Mouse (Mus musculus): ENCODE data around the gene Prrt1. TPM values are rescaled to one million over a fixed set of nuclear protein-coding genes. Genes with fewer than 3 reads are reported as not detected.

The Prrt1 gene
- polyA plus RNA-seq, 1 experiment from 2014 or later, result 0.39 TPM

DNA sequence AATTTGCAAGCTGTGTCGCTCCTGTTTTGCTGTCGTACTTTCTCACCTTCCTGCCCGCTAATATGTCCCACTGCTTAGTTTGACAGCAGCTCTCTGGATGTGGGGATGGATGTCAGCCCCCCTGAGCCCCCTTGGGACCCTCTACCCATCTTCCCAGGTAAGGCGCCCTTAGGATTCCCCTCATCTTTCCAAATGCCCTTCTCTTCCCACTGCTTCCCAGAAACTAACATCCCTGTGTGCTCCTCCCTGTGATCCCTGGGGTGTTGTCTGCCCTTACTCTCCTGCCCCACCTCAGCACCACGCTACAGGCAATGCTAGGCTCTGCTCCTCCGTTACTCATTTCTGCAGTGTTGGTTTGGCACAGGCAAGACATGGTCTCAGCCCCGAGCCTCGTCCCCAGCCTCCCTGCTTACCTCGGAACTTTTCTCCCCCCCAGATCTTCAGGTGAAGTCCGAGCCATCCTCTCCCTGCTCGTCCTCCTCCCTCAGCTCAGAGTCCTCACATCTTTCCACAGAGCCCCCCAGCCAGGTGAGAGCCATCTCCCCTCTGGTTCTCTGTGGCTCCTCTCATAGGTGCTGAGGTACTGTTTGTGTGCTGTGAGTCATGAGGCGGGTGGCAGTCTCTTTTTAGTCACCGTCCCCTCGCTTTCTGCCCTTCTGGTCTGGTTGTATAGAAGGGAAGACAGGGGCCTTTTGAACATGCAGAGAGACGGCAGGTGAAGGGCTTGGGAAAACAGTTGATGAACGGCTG lies 19.0 kb downstream of the Prrt1 start:
- no peak for ATAC-seq (ENCODE audit: insufficient number of reproducible peaks, insufficient read depth, low FRiP score, low read depth)
- WGBS, result 84% methylated on average over 16 of the region's 16 CpGs
- Histone ChIP-seq H3K4me1 (ENCODE audit: control insufficient read depth in 2 of 2, insufficient read depth in 2 of 2, low read length in 2 of 2) (peaks cover 9 to 25% of the 10 kb centered on the region in 2 experiments), H3K9me3 (ENCODE audit: control insufficient read depth, low read length) (no peaks in the 10 kb centered on the region), H3K4me3 (ENCODE audit: control insufficient read depth in 1 of 2, insufficient read depth in 1 of 2, low read depth in 1 of 2, low read length in 2 of 2) (no peak overlapping the region), H3K36me3 (ENCODE audit: control insufficient read depth, insufficient read depth, low read length) (peaks cover 45% of the 10 kb centered on the region), H3K27ac (replicated peaks in 1 of 2; ENCODE audit: control insufficient read depth in 1 of 2, insufficient read depth in 1 of 2, low read depth in 2 of 2, low read length in 2 of 2) (no peak overlapping the region), H3K27me3 (ENCODE audit: control insufficient read depth, insufficient read depth, low read length) (no peaks in the 10 kb centered on the region), H3K4me2 (ENCODE audit: low read length) (peak overlapping the region; percentile 85), H3K9ac (ENCODE audit: low read length) (peak overlapping the region; percentile 88)

DNA sequence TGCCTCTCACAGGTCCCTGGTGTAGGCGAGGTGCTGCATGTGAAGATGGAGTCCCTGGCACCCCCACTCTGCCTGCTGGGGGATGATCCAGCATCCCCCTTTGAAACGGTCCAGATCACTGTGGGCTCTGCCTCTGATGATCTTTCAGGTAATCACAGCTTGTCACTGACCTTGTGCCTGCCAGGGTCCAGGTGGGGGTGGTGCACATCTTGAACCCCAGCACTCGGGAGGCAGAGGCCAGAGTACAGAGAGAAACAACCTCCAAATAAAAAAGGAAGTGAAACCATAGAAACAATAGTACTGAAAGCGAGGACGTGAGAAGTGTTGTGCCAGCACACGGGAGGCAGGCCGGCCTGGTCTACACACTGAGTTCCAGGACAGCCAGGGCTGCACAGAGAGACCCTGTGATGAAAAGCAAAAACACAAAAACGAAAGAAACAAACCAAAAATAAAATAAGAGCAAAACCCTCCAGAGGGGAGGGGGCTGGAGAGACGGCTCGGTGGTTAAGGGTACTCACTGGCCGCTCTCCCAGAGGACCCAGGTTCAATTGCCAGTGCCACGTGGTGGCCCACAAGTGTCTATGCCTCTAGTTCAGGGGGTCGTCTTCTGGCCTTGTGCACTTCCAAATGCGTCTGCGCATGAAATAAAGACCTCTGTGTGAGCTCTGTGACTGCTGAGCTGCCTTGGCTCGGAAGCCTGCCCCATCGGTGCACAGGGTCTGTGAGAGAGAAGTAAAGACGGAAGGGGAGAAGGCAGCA lies 20.0 kb downstream of the Prrt1 start:
- Histone ChIP-seq H3K36me3 (ENCODE audit: control insufficient read depth, insufficient read depth, low read length) (peaks cover 53% of the 10 kb centered on the region), H3K27me3 (ENCODE audit: control insufficient read depth, insufficient read depth, low read length) (no peaks in the 10 kb centered on the region), H3K4me3 (ENCODE audit: control insufficient read depth in 1 of 2, insufficient read depth in 1 of 2, low read depth in 1 of 2, low read length in 2 of 2) (no peak overlapping the region), H3K27ac (replicated peaks in 1 of 2; ENCODE audit: control insufficient read depth in 1 of 2, insufficient read depth in 1 of 2, low read depth in 2 of 2, low read length in 2 of 2) (no peak overlapping the region), H3K9me3 (ENCODE audit: control insufficient read depth, low read length) (no peaks in the 10 kb centered on the region), H3K4me1 (ENCODE audit: control insufficient read depth in 2 of 2, insufficient read depth in 2 of 2, low read length in 2 of 2) (peaks cover 9 to 26% of the 10 kb centered on the region in 2 experiments), H3K9ac (ENCODE audit: low read length) (no peak overlapping the region), H3K4me2 (ENCODE audit: low read length) (no peak overlapping the region)
- 86% methylated on average over 18 of the region's 18 CpGs for WGBS
- ATAC-seq (ENCODE audit: insufficient number of reproducible peaks, insufficient read depth, low FRiP score, low read depth), result no peak

DNA sequence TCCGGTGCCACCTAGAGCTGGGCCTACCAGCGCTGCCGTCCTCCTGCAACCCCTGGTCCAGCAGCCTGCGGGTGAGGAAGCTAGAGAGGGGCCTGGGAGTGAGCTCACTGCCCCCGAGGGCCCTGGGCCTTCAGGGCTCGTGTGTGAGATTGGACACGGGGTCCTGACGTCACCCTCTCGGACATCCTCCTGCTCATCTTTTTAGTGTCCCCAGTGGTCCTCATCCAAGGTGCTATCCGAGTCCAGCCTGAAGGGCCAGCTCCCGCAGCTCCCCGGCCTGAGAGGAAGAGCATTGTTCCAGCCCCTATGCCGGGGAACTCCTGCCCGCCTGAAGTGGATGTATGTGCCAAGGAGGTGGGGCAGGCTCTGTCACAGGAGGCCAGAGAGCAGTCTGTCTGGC lies 21.4 kb downstream of the Prrt1 start:
- ATAC-seq (ENCODE audit: insufficient number of reproducible peaks, insufficient read depth, low FRiP score, low read depth), result no peak
- peaks cover 56% of the 10 kb centered on the region for H3K36me3 ChIP-seq (ENCODE audit: control insufficient read depth, insufficient read depth, low read length)

DNA sequence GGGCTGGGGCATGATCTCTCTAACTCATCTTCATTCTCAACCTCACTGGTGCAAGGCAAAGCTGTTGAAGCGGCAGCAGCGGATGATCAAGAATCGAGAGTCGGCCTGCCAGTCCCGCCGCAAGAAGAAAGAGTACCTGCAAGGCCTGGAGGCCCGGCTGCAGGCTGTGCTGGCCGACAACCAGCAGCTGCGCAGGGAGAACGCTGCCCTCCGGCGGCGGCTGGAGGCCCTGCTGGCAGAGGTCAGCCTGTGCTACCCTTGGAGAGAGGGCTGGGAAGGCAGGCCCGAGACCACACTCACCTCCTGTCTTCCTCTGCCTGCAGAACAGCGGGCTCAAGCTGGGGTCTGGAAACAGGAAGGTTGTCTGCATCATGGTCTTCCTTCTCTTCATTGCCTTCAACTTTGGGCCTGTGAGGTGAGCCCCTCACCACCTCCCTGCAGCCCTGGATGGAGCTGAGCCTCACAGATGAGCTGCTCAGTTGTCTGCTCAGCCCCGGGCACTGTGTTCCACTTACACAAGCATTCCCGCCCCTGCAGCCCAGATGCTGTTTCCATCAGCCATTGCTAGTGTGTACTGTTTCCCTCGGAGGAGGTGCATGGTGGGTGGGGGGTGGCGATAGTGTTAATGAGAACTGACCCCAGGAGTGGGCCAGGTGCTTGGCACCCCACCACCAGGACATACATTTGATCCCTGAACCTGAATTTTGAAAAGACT lies 22.3 kb downstream of the Prrt1 start:
- 60% methylated on average over 19 of the region's 19 CpGs for WGBS

More for the DNA sequence above, 21.4 kb downstream of the Prrt1 start:
- Histone ChIP-seq H3K9me3 (ENCODE audit: control insufficient read depth, low read length) (no peaks in the 10 kb centered on the region), H3K4me3 (ENCODE audit: control insufficient read depth in 1 of 2, insufficient read depth in 1 of 2, low read depth in 1 of 2, low read length in 2 of 2) (no peak overlapping the region), H3K27me3 (ENCODE audit: control insufficient read depth, insufficient read depth, low read length) (no peaks in the 10 kb centered on the region), H3K4me1 (ENCODE audit: control insufficient read depth in 2 of 2, insufficient read depth in 2 of 2, low read length in 2 of 2) (peaks cover 13 to 33% of the 10 kb centered on the region in 2 experiments), H3K4me2 (ENCODE audit: low read length) (no peak overlapping the region), H3K9ac (ENCODE audit: low read length) (no peak overlapping the region), H3K27ac (replicated peaks in 1 of 2; ENCODE audit: control insufficient read depth in 1 of 2, insufficient read depth in 1 of 2, low read depth in 2 of 2, low read length in 2 of 2) (no peak overlapping the region)
- WGBS, result 87% methylated on average over 14 of the region's 14 CpGs

DNA sequence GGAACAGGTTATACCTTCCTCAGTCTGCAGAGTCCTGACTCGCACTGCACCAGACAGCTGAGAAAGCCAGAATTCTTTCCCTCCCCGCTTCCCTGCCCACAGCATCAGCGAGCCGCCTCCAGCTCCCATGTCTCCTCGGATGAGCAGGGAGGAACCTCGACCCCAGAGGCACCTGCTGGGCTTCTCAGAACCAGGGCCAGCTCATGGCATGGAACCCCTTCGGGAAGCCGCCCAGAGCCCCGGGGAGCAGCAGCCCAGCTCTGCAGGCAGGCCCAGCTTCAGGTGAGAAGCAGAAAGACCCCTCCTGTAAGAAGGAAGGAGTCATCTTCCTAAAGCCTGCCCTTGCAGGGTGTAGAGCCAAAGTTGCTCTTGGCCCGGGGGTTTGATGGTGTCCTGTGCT lies 23.2 kb downstream of the Prrt1 start:
- ATAC-seq (ENCODE audit: insufficient number of reproducible peaks, insufficient read depth, low FRiP score, low read depth), result no peak
- H3K36me3 ChIP-seq (ENCODE audit: control insufficient read depth, insufficient read depth, low read length), result peaks cover 56% of the 10 kb centered on the region
- H3K4me3 ChIP-seq (ENCODE audit: control insufficient read depth in 1 of 2, insufficient read depth in 1 of 2, low read depth in 1 of 2, low read length in 2 of 2), result no peak overlapping the region
- WGBS, result 89% methylated on average over 10 of the region's 10 CpGs
- no peak overlapping the region for H3K9ac ChIP-seq (ENCODE audit: low read length)
- H3K27ac ChIP-seq (replicated peaks in 1 of 2; ENCODE audit: control insufficient read depth in 1 of 2, insufficient read depth in 1 of 2, low read depth in 2 of 2, low read length in 2 of 2), result no peak overlapping the region
- H3K4me1 ChIP-seq (ENCODE audit: control insufficient read depth in 2 of 2, insufficient read depth in 2 of 2, low read length in 2 of 2), result peaks cover 18 to 32% of the 10 kb centered on the region in 2 experiments
- no peaks in the 10 kb centered on the region for H3K9me3 ChIP-seq (ENCODE audit: control insufficient read depth, low read length)
- no peaks in the 10 kb centered on the region for H3K27me3 ChIP-seq (ENCODE audit: control insufficient read depth, insufficient read depth, low read length)
- no peak overlapping the region for H3K4me2 ChIP-seq (ENCODE audit: low read length)

More for the DNA sequence above, 22.3 kb downstream of the Prrt1 start:
- H3K27me3 ChIP-seq (ENCODE audit: control insufficient read depth, insufficient read depth, low read length), result no peaks in the 10 kb centered on the region
- no peak overlapping the region for H3K4me3 ChIP-seq (ENCODE audit: control insufficient read depth in 1 of 2, insufficient read depth in 1 of 2, low read depth in 1 of 2, low read length in 2 of 2)
- no peaks in the 10 kb centered on the region for H3K9me3 ChIP-seq (ENCODE audit: control insufficient read depth, low read length)
- H3K4me2 ChIP-seq (ENCODE audit: low read length), result no peak overlapping the region
- ATAC-seq (ENCODE audit: insufficient number of reproducible peaks, insufficient read depth, low FRiP score, low read depth), result no peak
- no peak overlapping the region for H3K9ac ChIP-seq (ENCODE audit: low read length)
- no peak overlapping the region for H3K27ac ChIP-seq (replicated peaks in 1 of 2; ENCODE audit: control insufficient read depth in 1 of 2, insufficient read depth in 1 of 2, low read depth in 2 of 2, low read length in 2 of 2)
- H3K4me1 ChIP-seq (ENCODE audit: control insufficient read depth in 2 of 2, insufficient read depth in 2 of 2, low read length in 2 of 2), result peaks cover 18 to 33% of the 10 kb centered on the region in 2 experiments
- H3K36me3 ChIP-seq (ENCODE audit: control insufficient read depth, insufficient read depth, low read length), result peaks cover 56% of the 10 kb centered on the region

DNA sequence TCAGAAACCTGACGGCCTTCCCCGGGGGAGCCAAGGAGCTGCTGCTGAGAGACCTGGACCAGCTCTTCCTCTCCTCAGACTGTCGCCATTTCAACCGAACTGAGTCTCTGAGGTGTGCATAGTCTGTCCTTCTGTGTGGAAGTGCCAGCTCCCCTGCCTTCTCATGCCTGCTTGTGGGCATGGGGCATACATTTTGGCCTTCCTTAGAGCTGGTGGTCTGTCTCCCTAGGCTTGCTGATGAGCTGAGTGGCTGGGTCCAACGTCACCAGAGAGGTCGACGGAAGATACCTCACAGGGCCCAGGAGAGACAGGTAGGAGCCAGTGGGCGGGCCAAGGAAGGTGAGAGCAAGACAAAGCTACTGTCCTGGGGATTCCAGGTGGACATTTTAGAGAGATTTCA lies 23.7 kb downstream of the Prrt1 start:
- Histone ChIP-seq H3K9ac (ENCODE audit: low read length) (no peak overlapping the region), H3K4me1 (ENCODE audit: control insufficient read depth in 2 of 2, insufficient read depth in 2 of 2, low read length in 2 of 2) (peaks cover 15 to 28% of the 10 kb centered on the region in 2 experiments; a peak in 3 of 4 replicates), H3K9me3 (ENCODE audit: control insufficient read depth, low read length) (no peaks in the 10 kb centered on the region), H3K36me3 (ENCODE audit: control insufficient read depth, insufficient read depth, low read length) (peaks cover 56% of the 10 kb centered on the region), H3K4me3 (ENCODE audit: control insufficient read depth in 1 of 2, insufficient read depth in 1 of 2, low read depth in 1 of 2, low read length in 2 of 2) (no peak overlapping the region), H3K27ac (replicated peaks in 1 of 2; ENCODE audit: control insufficient read depth in 1 of 2, insufficient read depth in 1 of 2, low read depth in 2 of 2, low read length in 2 of 2) (no peak overlapping the region), H3K27me3 (ENCODE audit: control insufficient read depth, insufficient read depth, low read length) (no peaks in the 10 kb centered on the region), H3K4me2 (ENCODE audit: low read length) (no peak overlapping the region)
- ATAC-seq (ENCODE audit: insufficient number of reproducible peaks, insufficient read depth, low FRiP score, low read depth), result no peak
- 85% methylated on average over 8 of the region's 8 CpGs for WGBS

DNA sequence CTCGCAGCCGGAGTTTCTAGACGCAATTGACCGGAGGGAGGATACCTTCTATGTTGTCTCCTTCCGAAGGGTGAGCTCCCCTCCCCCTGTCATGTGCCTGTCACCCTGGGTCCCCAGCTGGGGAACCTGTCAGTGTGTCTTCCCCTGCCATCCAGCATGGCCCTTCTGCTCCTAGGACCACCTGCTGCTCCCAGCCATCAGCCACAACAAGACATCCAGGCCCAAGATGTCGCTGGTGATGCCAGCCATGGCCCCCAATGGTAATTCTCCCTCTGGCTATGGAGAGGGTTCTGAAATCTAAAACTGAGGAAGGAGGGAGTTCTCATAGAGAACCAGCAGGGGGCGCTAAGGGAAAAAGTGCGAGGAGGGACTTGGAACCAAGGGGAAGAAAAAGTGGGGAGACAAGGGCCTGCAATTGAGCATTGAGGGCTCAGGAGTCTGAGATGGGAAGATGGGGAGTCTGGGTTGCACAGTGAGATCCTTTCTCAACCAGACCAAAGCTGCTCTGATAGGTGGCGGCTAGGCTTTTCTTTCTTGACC lies 24.5 kb downstream of the Prrt1 start:
- 68% methylated on average over 9 of the region's 9 CpGs for WGBS
- Histone ChIP-seq H3K36me3 (ENCODE audit: control insufficient read depth, insufficient read depth, low read length) (peaks cover 55% of the 10 kb centered on the region), H3K4me3 (ENCODE audit: control insufficient read depth in 1 of 2, insufficient read depth in 1 of 2, low read depth in 1 of 2, low read length in 2 of 2) (no peak overlapping the region), H3K4me1 (ENCODE audit: control insufficient read depth in 2 of 2, insufficient read depth in 2 of 2, low read length in 2 of 2) (peaks cover 12 to 25% of the 10 kb centered on the region in 2 experiments), H3K4me2 (ENCODE audit: low read length) (no peak overlapping the region), H3K27me3 (ENCODE audit: control insufficient read depth, insufficient read depth, low read length) (0 out of 2 replicates have a peak, but pooled peaks cover 3% of the 10 kb centered on the region), H3K27ac (replicated peaks in 1 of 2; ENCODE audit: control insufficient read depth in 1 of 2, insufficient read depth in 1 of 2, low read depth in 2 of 2, low read length in 2 of 2) (no peak overlapping the region), H3K9me3 (ENCODE audit: control insufficient read depth, low read length) (no peaks in the 10 kb centered on the region), H3K9ac (ENCODE audit: low read length) (no peak overlapping the region)
- ATAC-seq (ENCODE audit: insufficient number of reproducible peaks, insufficient read depth, low FRiP score, low read depth), result no peak

Data from heart, embryonic 14.5 days (tissue).